Mouse (Mus musculus): ENCODE data around the gene Gm49394.

Gm49394 gene

GRCm38 (mm10) chr7:142659181-142659681 lies 10.5 kb downstream of the Gm49394 start:
- DNase-seq (ENCODE audit: low spot score in 2 of 2): no peak

- no peak for DNase-seq (ENCODE audit: low spot score in 2 of 2)
These were observed 11.0 kb downstream of the Gm49394 start for GRCm38 (mm10) chr7:142658681-142659180.

GRCm38 (mm10) chr7:142657821-142658614 lies 11.7 kb downstream of the Gm49394 start:
- no peak for DNase-seq (ENCODE audit: low spot score in 2 of 2)

GRCm38 (mm10) chr7:142657341-142657791 lies 12.4 kb downstream of the Gm49394 start:
- DNase-seq (ENCODE audit: low spot score in 2 of 2): no peak

GRCm38 (mm10) chr7:142656055-142656454 lies 13.7 kb downstream of the Gm49394 start:
- no peak for DNase-seq (ENCODE audit: low spot score in 2 of 2)

- DNase-seq (ENCODE audit: low spot score in 2 of 2): no peak
These were observed 14.1 kb downstream of the Gm49394 start for GRCm38 (mm10) chr7:142655633-142656032.

- DNase-seq (ENCODE audit: low spot score in 2 of 2): no peak
These were observed 16.0 kb downstream of the Gm49394 start for GRCm38 (mm10) chr7:142653726-142654125.

GRCm38 (mm10) chr7:142646676-142647075 lies 23.1 kb downstream of the Gm49394 start:
- DNase-seq (ENCODE audit: low spot score in 2 of 2): no peak

- no peak for DNase-seq (ENCODE audit: low spot score in 2 of 2)
These were observed 24.7 kb downstream of the Gm49394 start for GRCm38 (mm10) chr7:142645045-142645444.

GRCm38 (mm10) chr7:142636178-142636577 lies 33.6 kb downstream of the Gm49394 start:
- no peak for DNase-seq (ENCODE audit: low spot score in 2 of 2)

- no peak for DNase-seq (ENCODE audit: low spot score in 2 of 2)
These were observed 39.1 kb downstream of the Gm49394 start for GRCm38 (mm10) chr7:142630691-142631090.

GRCm38 (mm10) chr7:142629806-142630205 lies 39.9 kb downstream of the Gm49394 start:
- no peak for DNase-seq (ENCODE audit: low spot score in 2 of 2)

GRCm38 (mm10) chr7:142622180-142622579 lies 47.6 kb downstream of the Gm49394 start:
- peak in 1 of 2 experiments; percentile 26 for DNase-seq (ENCODE audit: low spot score in 2 of 2)

GRCm38 (mm10) chr7:142613077-142613476 lies 56.7 kb downstream of the Gm49394 start:
- no peak for DNase-seq (ENCODE audit: low spot score in 2 of 2)

- peak; percentile 39 to 69 for DNase-seq (ENCODE audit: low spot score in 2 of 2)
These were observed 58.9 kb downstream of the Gm49394 start for GRCm38 (mm10) chr7:142610627-142611406.

- no peak for DNase-seq (ENCODE audit: low spot score in 2 of 2)
These were observed 68.8 kb downstream of the Gm49394 start for GRCm38 (mm10) chr7:142600921-142601320.
